Mouse (Mus musculus): Measurements from ENCODE around the gene Nfx1. TPM values are rescaled to one million over a fixed set of nuclear protein-coding genes. Genes with fewer than 3 reads are reported as not detected.
"Not testable (repeated sequence)": the region's sequence is repeated elsewhere in the genome, so short reads cannot be mapped to it uniquely, and the experiment has no call there.

The Nfx1 gene
- 84.9 and 87.1 TPM in 2 replicates for polyA plus RNA-seq (2012; rRNA removed)

GRCm38 (mm10) chr4:40970842-40971701 is at the start of gene Nfx1:
TSS of gene Nfx1 (plus strand) at chr4:40970906.
- H3K4me3 ChIP-seq (ENCODE audit: insufficient read depth, low read length): peak within 1 kb of the TSS; percentile 77
- TF ChIP-seq CTCF (IDR thresholded peaks at IDR 0.05; ENCODE audit: extremely low read depth, insufficient read depth, low read length): no peak
- peak; percentile 69 for TF ChIP-seq POLR2A (IDR thresholded peaks at IDR 0.05; ENCODE audit: extremely low read depth, insufficient read depth, low read length)
- peaks cover 6% of the 10 kb centered on the region; the same call in 1 of the 2 replicates for H3K4me1 ChIP-seq (ENCODE audit: control insufficient read depth, insufficient read depth, low read length)
- H3K27ac ChIP-seq (ENCODE audit: insufficient read depth, low read length): peak within 1 kb of the TSS; percentile 94

- TF ChIP-seq POLR2A (IDR thresholded peaks at IDR 0.05; ENCODE audit: extremely low read depth, insufficient read depth, low read length) (no peak), CTCF (IDR thresholded peaks at IDR 0.05; ENCODE audit: extremely low read depth, insufficient read depth, low read length) (no peak)
- no peak overlapping the region for H3K4me3 ChIP-seq (ENCODE audit: insufficient read depth, low read length)
- H3K27ac ChIP-seq (ENCODE audit: insufficient read depth, low read length): no peak overlapping the region
- H3K4me1 ChIP-seq (ENCODE audit: control insufficient read depth, insufficient read depth, low read length): peaks cover 4% of the 10 kb centered on the region
These were observed 49.4 kb upstream of the Nfx1 start for GRCm38 (mm10) chr4:40921288-40921687.

- no peak overlapping the region for H3K27ac ChIP-seq (ENCODE audit: insufficient read depth, low read length)
- no peak for TF ChIP-seq POLR2A (IDR thresholded peaks at IDR 0.05; ENCODE audit: extremely low read depth, insufficient read depth, low read length)
- TF ChIP-seq CTCF (IDR thresholded peaks at IDR 0.05; ENCODE audit: extremely low read depth, insufficient read depth, low read length): no peak
- peaks cover 4% of the 10 kb centered on the region for H3K4me1 ChIP-seq (ENCODE audit: control insufficient read depth, insufficient read depth, low read length)
- no peak overlapping the region for H3K4me3 ChIP-seq (ENCODE audit: insufficient read depth, low read length)
These were observed 47.5 kb upstream of the Nfx1 start for GRCm38 (mm10) chr4:40923087-40923651.

- Histone ChIP-seq H3K4me3 (ENCODE audit: insufficient read depth, low read length) (no peak overlapping the region), H3K27ac (ENCODE audit: insufficient read depth, low read length) (no peak overlapping the region), H3K4me1 (ENCODE audit: control insufficient read depth, insufficient read depth, low read length) (peaks cover 2% of the 10 kb centered on the region; the same call in 1 of the 2 replicates)
- TF ChIP-seq POLR2A (IDR thresholded peaks at IDR 0.05; ENCODE audit: extremely low read depth, insufficient read depth, low read length): no peak
- TF ChIP-seq CTCF (IDR thresholded peaks at IDR 0.05; ENCODE audit: extremely low read depth, insufficient read depth, low read length): no peak
These were observed 45.1 kb upstream of the Nfx1 start for GRCm38 (mm10) chr4:40925568-40925967.

GRCm38 (mm10) chr4:40929046-40929445 is 41.7 kb upstream of the Nfx1 start:
- H3K4me1 ChIP-seq (ENCODE audit: control insufficient read depth, insufficient read depth, low read length): no peaks in the 10 kb centered on the region
- H3K4me3 ChIP-seq (ENCODE audit: insufficient read depth, low read length): no peak overlapping the region
- no peak for TF ChIP-seq CTCF (IDR thresholded peaks at IDR 0.05; ENCODE audit: extremely low read depth, insufficient read depth, low read length)
- no peak for TF ChIP-seq POLR2A (IDR thresholded peaks at IDR 0.05; ENCODE audit: extremely low read depth, insufficient read depth, low read length)
- no peak overlapping the region for H3K27ac ChIP-seq (ENCODE audit: insufficient read depth, low read length)

GRCm38 (mm10) chr4:40933694-40934093 is 37.0 kb upstream of the Nfx1 start:
- H3K4me3 ChIP-seq (ENCODE audit: insufficient read depth, low read length): no peak overlapping the region
- no peak overlapping the region for H3K27ac ChIP-seq (ENCODE audit: insufficient read depth, low read length)
- TF ChIP-seq CTCF (IDR thresholded peaks at IDR 0.05; ENCODE audit: extremely low read depth, insufficient read depth, low read length): no peak
- TF ChIP-seq POLR2A (IDR thresholded peaks at IDR 0.05; ENCODE audit: extremely low read depth, insufficient read depth, low read length): no peak
- H3K4me1 ChIP-seq (ENCODE audit: control insufficient read depth, insufficient read depth, low read length): no peaks in the 10 kb centered on the region

- H3K27ac ChIP-seq (ENCODE audit: insufficient read depth, low read length); H3K4me1 ChIP-seq (ENCODE audit: control insufficient read depth, insufficient read depth, low read length); H3K4me3 ChIP-seq (ENCODE audit: insufficient read depth, low read length): not testable (repeated sequence)
These were observed 36.3 kb upstream of the Nfx1 start for GRCm38 (mm10) chr4:40934369-40934768.

- Histone ChIP-seq H3K4me3 (ENCODE audit: insufficient read depth, low read length) (no peak overlapping the region), H3K4me1 (ENCODE audit: control insufficient read depth, insufficient read depth, low read length) (no peaks in the 10 kb centered on the region), H3K27ac (ENCODE audit: insufficient read depth, low read length) (no peak overlapping the region)
- no peak for TF ChIP-seq POLR2A (IDR thresholded peaks at IDR 0.05; ENCODE audit: extremely low read depth, insufficient read depth, low read length)
- TF ChIP-seq CTCF (IDR thresholded peaks at IDR 0.05; ENCODE audit: extremely low read depth, insufficient read depth, low read length): no peak
These were observed 34.4 kb upstream of the Nfx1 start for GRCm38 (mm10) chr4:40936175-40936839.

GRCm38 (mm10) chr4:40938793-40939192 is 31.9 kb upstream of the Nfx1 start:
- H3K4me3 ChIP-seq (ENCODE audit: insufficient read depth, low read length): no peak overlapping the region
- no peak overlapping the region for H3K27ac ChIP-seq (ENCODE audit: insufficient read depth, low read length)
- no peak for TF ChIP-seq CTCF (IDR thresholded peaks at IDR 0.05; ENCODE audit: extremely low read depth, insufficient read depth, low read length)
- TF ChIP-seq POLR2A (IDR thresholded peaks at IDR 0.05; ENCODE audit: extremely low read depth, insufficient read depth, low read length): no peak
- no peaks in the 10 kb centered on the region for H3K4me1 ChIP-seq (ENCODE audit: control insufficient read depth, insufficient read depth, low read length)

All from cortical plate, adult 2 months (tissue).